Mouse (Mus musculus) heart, embryonic 15.5 days (tissue): ENCODE measurements around the gene Lrrc58. TPM values are rescaled to one million over a fixed set of nuclear protein-coding genes. Genes with fewer than 3 reads are reported as not detected.

Experiments used
- ATAC-seq: fragments of 200-750 bp; cut with Nextera tagmentation; replicated peaks from 2 replicates; pipeline ENCODE4 v1.8.0; 2017; ENCODE audit warnings: low read depth, moderate TSS enrichment; ENCODE audit not compliant: insufficient number of reproducible peaks, insufficient read depth, low FRiP score
- H3K27ac ChIP-seq: fragments of 300-500 bp; sonication (generic); 2 replicates; pipeline ENCODE4 v1.5.1; 2015; ENCODE audit warnings: mild to moderate bottlenecking, inconsistent platforms
- H3K27me3 ChIP-seq: fragments of 300-500 bp; sonication (generic); 2 replicates; pipeline ENCODE4 v1.6.1; 2015; ENCODE audit warnings: inconsistent platforms
- H3K36me3 ChIP-seq: fragments of 300-500 bp; sonication (generic); 2 replicates; pipeline ENCODE4 v1.6.1; 2015; ENCODE audit warnings: mild to moderate bottlenecking, inconsistent platforms
- H3K4me1 ChIP-seq: fragments of 300-500 bp; sonication (generic); replicated peaks from 2 replicates; pipeline ENCODE4 v1.6.1; 2015; ENCODE audit warnings: inconsistent platforms
- H3K4me2 ChIP-seq: fragments of 300-500 bp; sonication (generic); 2 replicates; pipeline ENCODE4 v1.6.1; 2015; ENCODE audit warnings: inconsistent platforms, mild to moderate bottlenecking, moderate library complexity
- H3K4me3 ChIP-seq: fragments of 300-500 bp; sonication (generic); 2 replicates; pipeline ENCODE4 v1.5.1; 2015; ENCODE audit warnings: mild to moderate bottlenecking, inconsistent platforms
- H3K9ac ChIP-seq: fragments of 300-500 bp; sonication (generic); 2 replicates; pipeline ENCODE4 v1.6.1; 2015; ENCODE audit warnings: mild to moderate bottlenecking, inconsistent platforms
- H3K9me3 ChIP-seq: fragments of 300-500 bp; sonication (generic); replicated peaks from 2 replicates; pipeline ENCODE4 v1.6.1; 2016; ENCODE audit warnings: inconsistent platforms
- WGBS: fragments of 180-500 bp; shearing (Covaris S2); methylation state at CpG from one replicate; pipeline ENCODE4 v1.1.7; 2015; ENCODE audit warnings: mixed read lengths; 5-methylcytosine and 5-hydroxymethylcytosine counted together
- polyA plus RNA-seq: library from polyadenylated mRNA; unstranded; fragments of >200 nt; fragmentation: Nextera tagmentation; extraction: Ambion mirVana; gene quantifications from 2 replicates; pipeline ENCODE4 v1.2.1, GENCODE M21; 2015

The Lrrc58 gene
- polyA plus RNA-seq, 1 experiment from 2014 or later, result 36.4 TPM

GRCm38 (mm10) chr16:37853279-37853678, 14.9 kb upstream of the Lrrc58 start:
- no peak overlapping the region for H3K4me3 ChIP-seq
- no peaks in the 10 kb centered on the region for H3K27me3 ChIP-seq
- no peak for ATAC-seq
- no peak overlapping the region for H3K27ac ChIP-seq
- H3K4me2 ChIP-seq, result no peak overlapping the region
- no peaks in the 10 kb centered on the region for H3K9me3 ChIP-seq
- H3K36me3 ChIP-seq, result no peaks in the 10 kb centered on the region
- peaks cover 18% of the 10 kb centered on the region for H3K4me1 ChIP-seq
- 50% methylated on average over 9 of the region's 9 CpGs for WGBS
- H3K9ac ChIP-seq, result no peak overlapping the region

GRCm38 (mm10) chr16:37854054-37854453, 14.1 kb upstream of the Lrrc58 start:
- no peak overlapping the region for H3K27ac ChIP-seq
- no peak overlapping the region for H3K4me2 ChIP-seq
- ATAC-seq, result no peak
- 67% methylated on average over 14 of the region's 14 CpGs for WGBS
- H3K9ac ChIP-seq, result no peak overlapping the region
- peaks cover 18% of the 10 kb centered on the region for H3K4me1 ChIP-seq
- no peaks in the 10 kb centered on the region for H3K27me3 ChIP-seq
- H3K9me3 ChIP-seq, result no peaks in the 10 kb centered on the region
- no peak overlapping the region for H3K4me3 ChIP-seq
- no peaks in the 10 kb centered on the region for H3K36me3 ChIP-seq

DNA sequence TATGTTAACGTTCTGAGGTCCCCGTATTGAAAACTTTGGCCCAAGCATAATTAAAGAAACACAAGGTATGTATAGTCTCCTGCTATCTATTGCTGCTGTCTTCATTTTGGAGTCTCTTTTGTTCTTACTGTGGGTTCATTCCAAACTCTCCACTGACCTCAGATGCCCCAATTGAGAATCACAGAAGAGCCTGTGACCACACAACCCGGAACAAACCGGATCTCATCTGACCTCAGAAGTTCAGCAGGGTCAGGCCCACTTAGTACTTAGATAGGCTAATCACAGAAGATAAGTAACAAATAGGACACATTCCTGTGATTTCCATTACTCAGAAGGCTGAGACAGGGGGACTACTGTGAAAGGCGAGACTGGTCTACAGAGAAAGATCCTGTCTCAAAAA, 13.6 kb upstream of the Lrrc58 start:
- Histone ChIP-seq H3K4me1 (peaks cover 23% of the 10 kb centered on the region), H3K4me3 (no peak overlapping the region), H3K4me2 (no peak overlapping the region), H3K27ac (no peak overlapping the region), H3K9me3 (no peaks in the 10 kb centered on the region), H3K9ac (no peak overlapping the region), H3K36me3 (no peaks in the 10 kb centered on the region), H3K27me3 (no peaks in the 10 kb centered on the region)
- 38% methylated on average over 5 of the region's 5 CpGs for WGBS
- no peak for ATAC-seq

DNA sequence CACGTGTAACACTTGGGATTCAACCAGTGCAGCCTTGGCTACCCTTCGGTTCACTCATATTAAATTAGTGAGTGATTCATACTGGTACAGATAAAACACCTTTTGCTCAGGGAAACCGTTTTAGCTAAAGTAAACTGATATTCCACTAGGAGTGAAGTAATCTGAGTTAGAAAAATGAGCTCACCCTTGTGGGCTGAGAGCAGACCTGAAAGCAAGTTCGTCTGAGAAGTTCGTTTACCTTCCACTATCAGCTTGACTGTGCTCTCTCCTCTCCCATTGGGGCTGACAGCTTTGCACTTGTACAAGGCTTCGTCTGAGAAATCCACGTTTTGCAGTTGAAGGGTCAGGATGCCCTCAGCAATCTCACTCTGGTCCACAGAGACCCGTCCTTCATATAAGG, 12.6 kb upstream of the Lrrc58 start:
- 61% methylated on average over 8 of the region's 8 CpGs for WGBS
- no peak overlapping the region for H3K27ac ChIP-seq
- peaks cover 25% of the 10 kb centered on the region for H3K4me1 ChIP-seq
- no peak overlapping the region for H3K4me3 ChIP-seq
- H3K4me2 ChIP-seq, result no peak overlapping the region
- no peak for ATAC-seq
- no peaks in the 10 kb centered on the region for H3K9me3 ChIP-seq
- H3K36me3 ChIP-seq, result no peaks in the 10 kb centered on the region
- no peaks in the 10 kb centered on the region for H3K27me3 ChIP-seq
- H3K9ac ChIP-seq, result no peak overlapping the region

- ATAC-seq, result no peak
Observed at GRCm38 (mm10) chr16:37856327-37856726, 11.9 kb upstream of the Lrrc58 start.

DNA sequence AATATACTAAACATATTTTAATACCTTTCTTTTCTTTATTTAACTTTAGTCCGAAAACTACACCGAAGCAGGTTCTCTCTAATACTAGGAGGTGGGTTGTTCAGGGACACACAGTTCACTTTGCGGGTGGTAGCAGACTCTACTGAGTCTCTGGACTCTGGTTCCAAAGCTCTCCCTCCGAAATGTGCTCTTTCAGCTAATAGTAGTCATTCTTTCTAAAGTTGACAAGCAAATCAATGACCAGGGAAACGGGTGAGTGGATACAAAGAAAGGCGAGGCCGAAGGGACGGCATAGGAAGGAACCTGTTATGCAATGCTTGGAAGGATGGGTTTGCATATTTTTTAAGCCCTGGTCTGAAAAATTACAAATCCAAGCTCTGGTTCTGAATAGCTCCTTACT, 10.7 kb upstream of the Lrrc58 start:
- WGBS, result 86% methylated on average over 8 of the region's 8 CpGs
- H3K27ac ChIP-seq, result no peak overlapping the region
- ATAC-seq, result no peak
- no peak overlapping the region for H3K4me3 ChIP-seq
- H3K9ac ChIP-seq, result no peak overlapping the region
- no peak overlapping the region for H3K4me2 ChIP-seq
- peaks cover 25% of the 10 kb centered on the region for H3K4me1 ChIP-seq
- H3K9me3 ChIP-seq, result no peaks in the 10 kb centered on the region
- H3K36me3 ChIP-seq, result no peaks in the 10 kb centered on the region
- H3K27me3 ChIP-seq, result no peaks in the 10 kb centered on the region

More at GRCm38 (mm10) chr16:37856327-37856726, 11.9 kb upstream of the Lrrc58 start:
- no peak overlapping the region for H3K4me2 ChIP-seq
- H3K4me1 ChIP-seq, result peaks cover 25% of the 10 kb centered on the region
- H3K27me3 ChIP-seq, result no peaks in the 10 kb centered on the region
- no peak overlapping the region for H3K9ac ChIP-seq
- H3K9me3 ChIP-seq, result no peaks in the 10 kb centered on the region
- no peaks in the 10 kb centered on the region for H3K36me3 ChIP-seq
- no peak overlapping the region for H3K27ac ChIP-seq
- no peak overlapping the region for H3K4me3 ChIP-seq
- WGBS, result 58% methylated on average over 3 of the region's 3 CpGs

DNA sequence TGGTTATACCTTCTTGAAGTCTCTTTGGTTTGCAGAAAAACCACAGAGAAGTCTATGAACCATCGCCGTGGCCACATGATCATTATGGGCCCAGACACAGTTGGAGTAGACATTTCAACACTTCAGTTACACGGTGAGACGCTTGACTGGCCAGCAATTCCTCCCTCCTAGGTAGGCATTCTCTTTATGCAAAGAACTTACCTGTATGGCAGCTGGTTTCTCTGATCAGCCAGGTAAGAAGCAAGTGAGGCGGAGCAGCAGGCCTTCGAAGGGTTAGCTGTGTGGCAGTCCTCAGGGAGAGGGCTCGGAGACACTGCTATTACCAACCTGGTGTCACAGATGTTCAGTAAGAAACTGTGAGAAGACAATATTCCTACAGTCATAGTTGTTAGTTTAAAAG, 8.0 kb upstream of the Lrrc58 start:
- no peaks in the 10 kb centered on the region for H3K9me3 ChIP-seq
- no peaks in the 10 kb centered on the region for H3K36me3 ChIP-seq
- H3K27me3 ChIP-seq, result no peaks in the 10 kb centered on the region
- H3K4me3 ChIP-seq, result no peak overlapping the region
- H3K4me1 ChIP-seq, result peaks cover 10% of the 10 kb centered on the region
- no peak for ATAC-seq
- 64% methylated on average over 7 of the region's 7 CpGs for WGBS
- H3K9ac ChIP-seq, result no peak overlapping the region
- H3K4me2 ChIP-seq, result no peak overlapping the region
- H3K27ac ChIP-seq, result no peak overlapping the region

DNA sequence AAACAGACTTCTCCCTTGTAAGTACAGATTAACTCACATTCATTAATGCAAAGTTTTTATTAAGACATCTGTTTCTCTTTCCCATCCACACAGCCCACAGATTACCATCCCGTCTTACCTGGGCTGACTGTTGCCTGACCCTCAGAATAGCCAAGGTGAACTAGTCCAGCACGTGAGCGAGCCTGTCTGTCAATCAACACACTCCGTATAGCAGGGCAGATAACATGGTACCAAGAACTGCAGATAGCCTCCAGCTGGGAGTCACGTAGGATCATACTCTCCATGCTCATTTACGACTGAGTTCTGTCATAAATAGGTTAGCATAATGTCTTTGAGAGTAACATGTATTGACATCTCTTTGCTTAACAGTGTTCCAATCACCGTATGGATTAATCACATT, 7.2 kb upstream of the Lrrc58 start, which contains the start of gene Gm36028:
TSS of gene Gm36028 (minus strand) at position 118 of the 400 bp plus-strand sequence.
- Histone ChIP-seq H3K9me3 (no peaks in the 10 kb centered on the region), H3K4me3 (no peak within 1 kb of the TSS), H3K27ac (no peak within 1 kb of the TSS), H3K27me3 (no peaks in the 10 kb centered on the region), H3K36me3 (no peaks in the 10 kb centered on the region), H3K9ac (no peak within 1 kb of the TSS), H3K4me2 (no peak within 1 kb of the TSS), H3K4me1 (peaks cover 10% of the 10 kb centered on the region)
- WGBS, result 47% methylated on average over 7 of the region's 7 CpGs
- peak; percentile 67 for ATAC-seq

DNA sequence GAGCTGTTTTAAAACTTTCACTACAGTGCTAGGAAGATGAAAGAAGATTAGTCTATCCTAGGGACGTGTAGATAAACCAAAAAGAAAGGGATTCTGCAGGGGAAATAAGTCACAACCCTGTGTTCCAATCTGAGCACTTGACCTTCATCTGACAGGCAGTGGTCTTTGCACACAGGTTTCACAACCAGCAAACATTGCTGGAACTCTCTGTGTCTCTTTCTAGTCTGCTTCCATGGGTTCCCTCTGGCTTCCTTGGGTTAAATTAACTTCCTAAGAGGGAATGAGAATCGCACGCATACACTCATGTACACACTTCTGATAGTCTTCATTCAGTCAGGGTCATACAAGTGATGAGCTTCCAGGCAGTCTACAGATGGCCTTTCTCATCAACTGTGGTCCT, 4.3 kb upstream of the Lrrc58 start:
- ATAC-seq, result no peak
- peaks cover 10% of the 10 kb centered on the region for H3K4me1 ChIP-seq
- H3K27ac ChIP-seq, result no peak overlapping the region
- WGBS, result 69% methylated on average over 3 of the region's 3 CpGs
- H3K9ac ChIP-seq, result no peak overlapping the region
- no peak overlapping the region for H3K4me2 ChIP-seq
- no peak overlapping the region for H3K4me3 ChIP-seq
- no peaks in the 10 kb centered on the region for H3K36me3 ChIP-seq
- no peaks in the 10 kb centered on the region for H3K27me3 ChIP-seq
- no peaks in the 10 kb centered on the region for H3K9me3 ChIP-seq

GRCm38 (mm10) chr16:37865841-37866240, 2.3 kb upstream of the Lrrc58 start:
- no peak for ATAC-seq
- WGBS, result 80% methylated on average over 9 of the region's 9 CpGs
- no peak overlapping the region for H3K9ac ChIP-seq
- peaks cover 11% of the 10 kb centered on the region for H3K4me1 ChIP-seq
- no peaks in the 10 kb centered on the region for H3K36me3 ChIP-seq
- no peak overlapping the region for H3K4me3 ChIP-seq
- H3K9me3 ChIP-seq, result no peaks in the 10 kb centered on the region
- H3K27ac ChIP-seq, result no peak overlapping the region
- H3K27me3 ChIP-seq, result no peaks in the 10 kb centered on the region
- H3K4me2 ChIP-seq, result no peak overlapping the region

- no peaks in the 10 kb centered on the region for H3K9me3 ChIP-seq
- WGBS, result under 1% methylated on average over 87 of the region's 87 CpGs
- ATAC-seq, result peak; percentile 74
- H3K4me1 ChIP-seq, result peaks cover 25% of the 10 kb centered on the region
- H3K27ac ChIP-seq, result peak overlapping the region; percentile 99
- peak overlapping the region; percentile 92 for H3K9ac ChIP-seq
- H3K36me3 ChIP-seq, result no peaks in the 10 kb centered on the region; the same call in 1 of the 2 replicates
- peak overlapping the region; percentile 97 for H3K4me3 ChIP-seq
- peak overlapping the region; percentile 88 for H3K4me2 ChIP-seq
- no peaks in the 10 kb centered on the region for H3K27me3 ChIP-seq
Observed at GRCm38 (mm10) chr16:37868506-37869469, 599 bp downstream of the Lrrc58 start.
